Mouse (Mus musculus) T-helper 1 cell (primary cell): ENCODE measurements around the gene Tbc1d9.

Experiments
- in situ Hi-C: fragments of 300-600 bp; cut with MboI, MseI; formaldehyde crosslinking; loops from one replicate; pipeline ENCODE4 v1.15.1; 2025; ENCODE audit warnings: high pct_unique_total_duplicates

Gene Tbc1d9

DNA sequence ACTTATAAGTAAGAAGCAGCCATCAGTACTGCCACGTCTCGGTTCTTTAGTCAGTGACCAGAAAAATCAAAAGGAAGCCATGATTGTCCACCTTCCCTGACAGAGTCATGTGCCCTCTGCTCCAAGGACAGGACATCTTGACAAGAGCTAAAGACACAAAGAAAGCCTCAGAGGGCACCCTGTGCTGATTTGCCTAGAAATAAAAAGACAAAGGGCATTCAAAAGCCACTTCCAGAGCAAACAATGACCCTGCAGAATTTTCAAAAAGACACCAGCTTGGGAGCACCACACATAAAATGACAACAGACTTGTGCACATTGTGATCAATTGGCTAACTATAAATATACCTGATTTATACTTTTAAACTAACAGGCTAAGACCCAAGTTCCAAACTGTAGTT, 150.5 kb downstream of the Tbc1d9 start:
- in situ Hi-C loops = loop anchor here (10.0 kb wide), 1 partner anchor 931 kb away; no protein-coding TSS in a partner anchor

DNA sequence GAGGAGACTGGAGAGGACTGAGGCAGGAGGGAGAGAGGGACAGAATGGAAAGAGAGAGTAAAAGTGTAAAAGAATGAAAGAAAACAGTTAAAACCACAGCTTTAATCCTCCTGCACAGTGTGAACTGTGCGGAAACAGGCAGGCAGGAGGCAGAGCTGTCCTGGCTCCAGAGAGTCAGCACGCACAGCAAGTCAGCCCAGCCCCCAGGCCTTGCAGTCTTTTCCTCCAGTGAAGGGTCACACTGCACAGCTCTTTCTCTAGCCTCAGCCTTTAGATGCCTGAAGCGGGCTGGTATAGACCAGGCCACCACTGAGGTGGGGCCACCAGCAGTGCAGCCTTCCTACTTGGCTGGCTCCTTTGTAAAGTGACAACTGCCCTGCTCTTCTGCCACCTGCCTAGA, 155.4 kb downstream of the Tbc1d9 start:
- in situ Hi-C loops = no loop called here

DNA sequence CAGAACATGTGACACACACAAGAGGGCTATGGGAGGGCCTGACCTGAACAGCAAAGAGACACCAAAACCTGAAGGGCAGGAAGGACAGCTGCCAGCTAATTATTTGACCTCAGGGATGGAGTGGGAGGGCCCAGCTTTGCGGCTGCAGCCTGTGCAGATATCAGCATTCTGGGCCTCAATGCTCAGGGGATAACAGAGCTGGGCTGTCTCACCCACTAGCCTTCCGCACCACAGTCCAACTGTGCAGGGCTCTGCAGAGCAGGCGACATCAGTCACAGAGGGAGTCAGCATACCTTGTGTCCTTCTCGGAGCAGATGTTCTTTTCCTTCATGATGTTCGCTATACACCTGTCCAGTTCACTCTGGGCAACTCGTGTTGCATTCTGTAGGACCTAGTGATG, 157.2 kb downstream of the Tbc1d9 start:
- in situ Hi-C loops = no loop called here
